Mouse (Mus musculus): ENCODE data around the gene Pomgnt2.

GRCm38 (mm10) chr9:122010751-122011150 is 13.8 kb upstream of the Pomgnt2 start:
- no peak for TF ChIP-seq CTCF (IDR thresholded peaks at IDR 0.05; ENCODE audit: low read depth, low read length)
- TF ChIP-seq TAL1 (conservative IDR thresholded peaks at IDR 0.05; ENCODE audit: low read depth, low read length), result no peak
- no peak for TF ChIP-seq POLR2AphosphoS5 (IDR thresholded peaks at IDR 0.05; ENCODE audit: insufficient replicate concordance, low read depth, low read length)

Data from G1E (cell line).